Mouse (Mus musculus) E14TG2a.4 (cell line): ENCODE results near the gene Mybbp1a.

Experiments used
- H3K27me3 ChIP-seq: 2 replicates; pipeline ENCODE4 v1.6.1; 2014; ENCODE audit warnings: low read length, control low read depth; ENCODE audit not compliant: insufficient read depth
- H3K36me3 ChIP-seq: 2 replicates; pipeline ENCODE4 v1.6.1; 2014; ENCODE audit warnings: low read length, control low read depth; ENCODE audit not compliant: insufficient read depth
- H3K4me1 ChIP-seq: replicated peaks from 2 replicates; pipeline ENCODE4 v1.6.1; 2014; ENCODE audit warnings: low read depth, low read length, control low read depth
- H3K4me3 ChIP-seq: replicated peaks from 2 replicates; pipeline ENCODE4 v1.5.1; 2014; ENCODE audit warnings: mild to moderate bottlenecking, low read length
- H3K9me3 ChIP-seq: 2 replicates; pipeline ENCODE4 v1.6.1; 2014; ENCODE audit warnings: low read length, control low read depth
- CTCF ChIP-seq: conservative IDR thresholded peaks from 2 replicates; pipeline ENCODE4 v1.5.1; 2014; ENCODE audit warnings: low read length
- NANOG ChIP-seq: IDR thresholded peaks from 2 replicates; pipeline ENCODE4 v1.6.1; 2014; ENCODE audit warnings: borderline replicate concordance, low read length, mixed read lengths
- POU5F1 ChIP-seq: IDR thresholded peaks from 2 replicates; pipeline ENCODE4 v1.6.1; 2014; ENCODE audit warnings: low read length, borderline replicate concordance

Mybbp1a gene

GRCm38 (mm10) chr11:72466694-72467507, 25.7 kb downstream of the Mybbp1a start:
- Histone ChIP-seq H3K27me3 (no peaks in the 10 kb centered on the region), H3K36me3 (no peaks in the 10 kb centered on the region), H3K4me3 (no peak overlapping the region), H3K9me3 (no peaks in the 10 kb centered on the region), H3K4me1 (peaks cover 16% of the 10 kb centered on the region)
- TF ChIP-seq NANOG, result no peak
- no peak for TF ChIP-seq CTCF
- TF ChIP-seq POU5F1, result no peak

GRCm38 (mm10) chr11:72468525-72468924, 27.4 kb downstream of the Mybbp1a start:
- no peaks in the 10 kb centered on the region for H3K36me3 ChIP-seq
- TF ChIP-seq POU5F1 (no peak), CTCF (no peak), NANOG (no peak)
- peaks cover 16% of the 10 kb centered on the region for H3K4me1 ChIP-seq
- H3K9me3 ChIP-seq, result no peaks in the 10 kb centered on the region
- no peak overlapping the region for H3K4me3 ChIP-seq
- H3K27me3 ChIP-seq, result peaks cover 4% of the 10 kb centered on the region; the same call in 1 of the 2 replicates

GRCm38 (mm10) chr11:72469217-72469616, 28.1 kb downstream of the Mybbp1a start:
- H3K4me1 ChIP-seq, result peaks cover 16% of the 10 kb centered on the region
- H3K9me3 ChIP-seq, result no peaks in the 10 kb centered on the region
- no peak overlapping the region for H3K4me3 ChIP-seq
- TF ChIP-seq POU5F1 (no peak), CTCF (no peak), NANOG (no peak)
- peaks cover 4% of the 10 kb centered on the region; the same call in 1 of the 2 replicates for H3K27me3 ChIP-seq
- no peaks in the 10 kb centered on the region for H3K36me3 ChIP-seq

GRCm38 (mm10) chr11:72470004-72470403, 28.8 kb downstream of the Mybbp1a start:
- Histone ChIP-seq H3K4me1 (peaks cover 11% of the 10 kb centered on the region), H3K36me3 (no peaks in the 10 kb centered on the region), H3K4me3 (no peak overlapping the region), H3K9me3 (no peaks in the 10 kb centered on the region), H3K27me3 (peaks cover 4% of the 10 kb centered on the region; the same call in 1 of the 2 replicates)
- TF ChIP-seq POU5F1, result no peak
- TF ChIP-seq CTCF, result no peak
- TF ChIP-seq NANOG, result no peak

- Histone ChIP-seq H3K27me3 (peaks cover 4% of the 10 kb centered on the region; the same call in 1 of the 2 replicates), H3K9me3 (no peaks in the 10 kb centered on the region), H3K4me3 (no peak overlapping the region), H3K4me1 (peaks cover 8% of the 10 kb centered on the region), H3K36me3 (no peaks in the 10 kb centered on the region)
- TF ChIP-seq POU5F1 (no peak), NANOG (no peak), CTCF (no peak)
Measured at GRCm38 (mm10) chr11:72471381-72471780, 30.2 kb downstream of the Mybbp1a start.

- H3K36me3 ChIP-seq, result no peaks in the 10 kb centered on the region
- H3K4me1 ChIP-seq, result peaks cover 12% of the 10 kb centered on the region
- peaks cover 4% of the 10 kb centered on the region; the same call in 1 of the 2 replicates for H3K27me3 ChIP-seq
- no peaks in the 10 kb centered on the region for H3K9me3 ChIP-seq
- H3K4me3 ChIP-seq, result no peak overlapping the region
- TF ChIP-seq POU5F1, result no peak
- no peak for TF ChIP-seq CTCF
- TF ChIP-seq NANOG, result no peak
Measured at GRCm38 (mm10) chr11:72473540-72473939, 32.4 kb downstream of the Mybbp1a start.

- Histone ChIP-seq H3K4me3 (no peak overlapping the region), H3K9me3 (no peaks in the 10 kb centered on the region), H3K36me3 (no peaks in the 10 kb centered on the region), H3K27me3 (peaks cover 4% of the 10 kb centered on the region; the same call in 1 of the 2 replicates), H3K4me1 (peaks cover 4% of the 10 kb centered on the region; the same call in 1 of the 2 replicates)
- TF ChIP-seq POU5F1, result no peak
- no peak for TF ChIP-seq CTCF
- TF ChIP-seq NANOG, result no peak
Measured at GRCm38 (mm10) chr11:72474926-72475325, 33.8 kb downstream of the Mybbp1a start.

GRCm38 (mm10) chr11:72475408-72475807, 34.3 kb downstream of the Mybbp1a start:
- H3K4me3 ChIP-seq, result no peak overlapping the region
- H3K36me3 ChIP-seq, result no peaks in the 10 kb centered on the region
- peaks cover 6% of the 10 kb centered on the region for H3K4me1 ChIP-seq
- no peak for TF ChIP-seq POU5F1
- no peak for TF ChIP-seq NANOG
- TF ChIP-seq CTCF, result no peak
- H3K9me3 ChIP-seq, result no peaks in the 10 kb centered on the region
- H3K27me3 ChIP-seq, result peaks cover 4% of the 10 kb centered on the region; the same call in 1 of the 2 replicates
